Mouse (Mus musculus) G1E (cell line): ENCODE data around the gene Tff3. TPM values are rescaled to one million over a fixed set of nuclear protein-coding genes. Genes with fewer than 3 reads are reported as not detected.

ENCODE experiments used
- ATAC-seq: 2 replicates; pipeline ENCODE4 v1.8.0; 2016; ENCODE audit warnings: mild to moderate bottlenecking; ENCODE audit not compliant: insufficient number of reproducible peaks, poor library complexity, low FRiP score, severe bottlenecking; ENCODE audit errors: extremely low read depth
- DNase-seq: peaks from one replicate; pipeline ENCODE4 v3.0.0; 2012; ENCODE audit warnings: low spot score
- H3K27me3 ChIP-seq: 2 replicates; pipeline ENCODE4 v1.6.1; 2012; ENCODE audit warnings: mild to moderate bottlenecking, low read length, inconsistent platforms; ENCODE audit not compliant: insufficient read depth
- H3K36me3 ChIP-seq: replicated peaks from 2 replicates; pipeline ENCODE3; 2012; ENCODE audit warnings: mild to moderate bottlenecking, inconsistent platforms
- H3K4me1 ChIP-seq: 2 replicates; pipeline ENCODE4 v1.6.1; 2012; ENCODE audit warnings: low read depth, low read length, inconsistent platforms, mixed read lengths; ENCODE audit not compliant: insufficient read depth
- H3K4me3 ChIP-seq: 2 replicates; pipeline ENCODE4 v1.5.1; 2012; ENCODE audit warnings: low read depth, mild to moderate bottlenecking, inconsistent platforms, low read length, moderate library complexity, mixed read lengths
- H3K9me3 ChIP-seq: replicated peaks from 2 replicates; pipeline ENCODE4 v1.6.1; 2012; ENCODE audit warnings: inconsistent platforms
- CTCF ChIP-seq: IDR thresholded peaks from 2 replicates; pipeline ENCODE4 v1.5.1; 2012; ENCODE audit warnings: low read depth, low read length, inconsistent platforms, mixed read lengths
- GATA1 ChIP-seq: IDR thresholded peaks from 2 replicates; pipeline ENCODE4 v1.6.1; 2012; ENCODE audit warnings: borderline replicate concordance, low read length, inconsistent platforms, mixed read lengths
- GATA2 ChIP-seq: IDR thresholded peaks from 2 replicates; pipeline ENCODE4 v1.6.1; 2012; ENCODE audit warnings: low read depth, low read length, inconsistent platforms, borderline replicate concordance
- POLR2AphosphoS5 ChIP-seq: IDR thresholded peaks from 2 replicates; pipeline ENCODE4 v1.6.1; 2012; ENCODE audit warnings: low read depth, low read length, inconsistent platforms; ENCODE audit not compliant: insufficient replicate concordance
- TAL1 ChIP-seq: conservative IDR thresholded peaks from 2 replicates; pipeline ENCODE4 v1.6.1; 2012; ENCODE audit warnings: low read depth, low read length, inconsistent platforms, mixed read lengths
- polyA plus RNA-seq: library from polyadenylated mRNA; stranded (reverse); fragments of >175 nt; gene quantifications from 2 replicates; pipeline ENCODE4 v1.2.3, GENCODE M21; 2012
- total RNA-seq, 2 experiments: library from RNA; stranded (forward) in 1 of 2; stranded (reverse) in 1 of 2; fragments of 200-1000 nt in 1 of 2; fragments of >200 nt in 1 of 2; fragmentation: Nextera tagmentation in 1 of 2; gene quantifications; 2 replicates each; pipeline ENCODE4 v1.2.3; 2014 to 2017

The Tff3 gene
- total and polyA plus RNA-seq, 3 experiments, result not detected

DNA sequence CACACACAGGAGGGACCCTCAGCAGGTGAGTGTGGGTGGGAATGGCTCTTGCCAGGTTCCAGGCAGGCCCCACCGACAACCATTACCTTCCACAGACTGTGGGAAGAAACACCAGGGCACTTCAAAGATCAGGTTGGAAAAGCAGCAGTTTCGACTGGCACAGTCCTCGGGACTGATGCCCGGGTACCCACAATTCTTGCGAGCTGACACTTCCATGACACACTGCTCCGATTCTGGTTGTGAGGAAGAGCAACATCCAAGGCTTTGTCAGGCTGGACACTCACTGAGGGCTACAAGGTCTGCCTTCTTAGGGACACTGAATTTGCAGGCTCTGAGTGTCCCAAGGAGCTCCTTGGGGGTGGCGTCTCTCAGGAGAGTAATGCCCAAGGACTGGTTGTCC, 12.7 kb upstream of the Tff3 start:
- Histone ChIP-seq H3K9me3 (peaks cover 81% of the 10 kb centered on the region), H3K36me3 (no peaks in the 10 kb centered on the region), H3K27me3 (no peaks in the 10 kb centered on the region), H3K4me1 (no peaks in the 10 kb centered on the region), H3K4me3 (no peak overlapping the region)
- ATAC-seq (no peak), DNase-seq (no peak)
- TF ChIP-seq CTCF, result no peak

- Histone ChIP-seq H3K4me1 (no peaks in the 10 kb centered on the region), H3K36me3 (no peaks in the 10 kb centered on the region), H3K9me3 (peaks cover 71% of the 10 kb centered on the region), H3K4me3 (no peak overlapping the region), H3K27me3 (no peaks in the 10 kb centered on the region)
- DNase-seq (no peak), ATAC-seq (no peak)
- TF ChIP-seq GATA2, result no peak
- TF ChIP-seq POLR2AphosphoS5, result no peak
- no peak for TF ChIP-seq CTCF
- TF ChIP-seq TAL1, result no peak
- no peak for TF ChIP-seq GATA1
Measured at GRCm38 (mm10) chr17:31138398-31138797, 9.0 kb upstream of the Tff3 start.

GRCm38 (mm10) chr17:31136821-31137220, 7.4 kb upstream of the Tff3 start:
- Histone ChIP-seq H3K27me3 (no peaks in the 10 kb centered on the region), H3K9me3 (peaks cover 60% of the 10 kb centered on the region), H3K4me3 (no peak overlapping the region), H3K4me1 (no peaks in the 10 kb centered on the region), H3K36me3 (no peaks in the 10 kb centered on the region)
- ATAC-seq, result no peak
- TF ChIP-seq POLR2AphosphoS5, result no peak
- TF ChIP-seq TAL1, result no peak
- TF ChIP-seq GATA2, result no peak
- no peak for TF ChIP-seq CTCF
- TF ChIP-seq GATA1, result no peak
- DNase-seq, result no peak

- Histone ChIP-seq H3K4me3 (no peak overlapping the region), H3K36me3 (no peaks in the 10 kb centered on the region), H3K9me3 (peaks cover 61% of the 10 kb centered on the region), H3K27me3 (no peaks in the 10 kb centered on the region), H3K4me1 (no peaks in the 10 kb centered on the region)
- TF ChIP-seq POLR2AphosphoS5, result no peak
- no peak for TF ChIP-seq CTCF
- TF ChIP-seq TAL1, result no peak
- TF ChIP-seq GATA2, result no peak
- TF ChIP-seq GATA1, result no peak
- DNase-seq, result no peak
- ATAC-seq, result no peak
Measured at GRCm38 (mm10) chr17:31136291-31136690, 6.8 kb upstream of the Tff3 start.

DNA sequence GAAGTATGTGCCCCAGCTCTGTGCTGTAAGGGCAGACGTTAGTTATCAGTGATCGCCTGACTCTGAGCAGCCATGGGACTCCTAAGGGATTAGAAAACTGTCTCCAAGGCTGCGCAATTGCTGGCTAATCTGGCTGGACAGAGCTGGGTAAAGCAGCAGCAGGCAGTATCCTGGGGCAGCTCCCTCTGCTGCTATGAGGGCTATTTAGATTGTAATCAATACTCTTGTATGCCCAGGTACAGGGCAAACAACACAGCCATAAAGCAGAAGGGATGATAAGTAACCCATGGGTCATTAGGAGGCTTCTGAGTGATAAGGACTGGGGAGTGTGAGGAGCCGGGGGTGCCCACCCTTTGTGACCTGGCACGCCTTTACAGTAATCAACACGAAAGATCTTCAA, 5.5 kb upstream of the Tff3 start:
- DNase-seq (no peak), ATAC-seq (no peak)
- no peak for TF ChIP-seq CTCF
- TF ChIP-seq POLR2AphosphoS5, result no peak
- no peak for TF ChIP-seq TAL1
- TF ChIP-seq GATA1, result no peak
- no peak for TF ChIP-seq GATA2
- H3K9me3 ChIP-seq, result peaks cover 60% of the 10 kb centered on the region
- H3K4me1 ChIP-seq, result no peaks in the 10 kb centered on the region
- H3K4me3 ChIP-seq, result no peak overlapping the region
- no peaks in the 10 kb centered on the region for H3K36me3 ChIP-seq
- H3K27me3 ChIP-seq, result no peaks in the 10 kb centered on the region

- DNase-seq (no peak), ATAC-seq (no peak)
- Histone ChIP-seq H3K4me3 (no peak overlapping the region), H3K4me1 (no peaks in the 10 kb centered on the region), H3K36me3 (no peaks in the 10 kb centered on the region), H3K9me3 (peaks cover 58% of the 10 kb centered on the region), H3K27me3 (no peaks in the 10 kb centered on the region)
- TF ChIP-seq CTCF, result no peak
Measured at GRCm38 (mm10) chr17:31133776-31134175, 4.3 kb upstream of the Tff3 start.

DNA sequence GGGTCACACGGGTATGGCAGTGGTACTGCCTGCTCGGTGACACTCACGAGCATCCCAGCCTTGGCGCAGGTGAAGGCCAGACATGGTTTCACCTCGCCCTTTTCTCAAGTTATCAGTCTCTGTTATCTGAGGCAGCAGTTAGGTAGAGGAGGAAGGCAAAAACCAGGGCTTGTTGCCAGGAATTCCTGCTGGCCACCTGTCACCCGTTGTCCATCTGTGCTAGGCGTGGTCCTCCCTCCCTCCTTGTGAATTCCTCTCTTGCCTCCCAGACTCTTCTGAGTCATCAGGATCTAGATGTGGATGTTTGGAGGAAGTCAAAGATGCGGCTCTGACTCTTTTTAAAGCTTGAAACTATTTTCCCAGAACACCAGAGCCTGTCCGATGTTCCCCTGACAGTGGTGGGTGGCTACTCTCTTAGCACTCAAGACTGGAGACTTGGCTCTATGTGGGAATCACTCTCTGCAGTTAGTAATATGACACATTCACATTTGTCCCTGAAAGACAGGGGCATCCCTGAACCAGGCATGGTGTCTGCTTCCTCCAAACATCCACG, 1.9 kb upstream of the Tff3 start:
- Histone ChIP-seq H3K27me3 (no peaks in the 10 kb centered on the region), H3K4me1 (no peaks in the 10 kb centered on the region), H3K4me3 (no peak overlapping the region), H3K9me3 (peaks cover 68% of the 10 kb centered on the region), H3K36me3 (no peaks in the 10 kb centered on the region)
- no peak for TF ChIP-seq POLR2AphosphoS5
- no peak for TF ChIP-seq GATA2
- TF ChIP-seq CTCF, result no peak
- TF ChIP-seq GATA1, result no peak
- TF ChIP-seq TAL1, result no peak
- no peak for DNase-seq
- ATAC-seq, result no peak
